Mouse (Mus musculus): ENCODE results near the gene Camk1. TPM values are rescaled to one million over a fixed set of nuclear protein-coding genes. Genes with fewer than 3 reads are reported as not detected.

Gene Camk1
- polyA plus RNA-seq, 1 experiment from 2014 or later = 94.8 TPM

DNA sequence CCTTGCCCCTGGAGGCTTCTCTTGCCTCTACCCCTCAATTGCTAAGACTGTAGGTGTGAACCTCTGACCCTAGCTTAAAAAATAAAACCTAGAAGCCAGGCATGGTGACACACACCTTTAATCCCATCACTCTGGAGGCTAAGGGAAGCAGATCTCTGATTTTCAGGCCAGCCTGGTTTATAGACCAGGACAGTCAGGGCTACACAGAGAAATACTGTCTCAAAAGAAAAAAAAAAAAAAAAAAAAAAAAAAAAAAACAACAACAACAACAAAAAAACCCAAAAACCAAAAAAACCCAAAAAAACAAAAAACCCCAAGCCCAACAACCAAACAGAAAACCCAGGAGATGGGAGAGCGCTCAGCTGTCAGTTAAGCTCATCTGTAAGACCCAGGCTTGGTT is 23.8 kb upstream of the Camk1 start:
- WGBS = 95% methylated on average over 1 of the region's 1 CpGs
- Histone ChIP-seq H3K4me2 (ENCODE audit: low read length) (no peak overlapping the region), H3K4me3 (ENCODE audit: low read depth, low read length) (no peak overlapping the region), H3K9me3 (ENCODE audit: control insufficient read depth, low read length) (no peaks in the 10 kb centered on the region), H3K27ac (ENCODE audit: low read depth) (no peak overlapping the region), H3K4me1 (replicated peaks; ENCODE audit: control insufficient read depth, insufficient read depth, low read length) (no peaks in the 10 kb centered on the region), H3K27me3 (replicated peaks; ENCODE audit: control insufficient read depth, insufficient read depth, low read length) (no peaks in the 10 kb centered on the region), H3K9ac (ENCODE audit: low read length) (no peak overlapping the region), H3K36me3 (ENCODE audit: control insufficient read depth, insufficient read depth, low read length) (peaks cover 60% of the 10 kb centered on the region)
- ATAC-seq (replicated peaks; ENCODE audit: low FRiP score, low TSS enrichment, low read depth) (no peak), DNase-seq (ENCODE audit: low spot score) (no peak)

DNA sequence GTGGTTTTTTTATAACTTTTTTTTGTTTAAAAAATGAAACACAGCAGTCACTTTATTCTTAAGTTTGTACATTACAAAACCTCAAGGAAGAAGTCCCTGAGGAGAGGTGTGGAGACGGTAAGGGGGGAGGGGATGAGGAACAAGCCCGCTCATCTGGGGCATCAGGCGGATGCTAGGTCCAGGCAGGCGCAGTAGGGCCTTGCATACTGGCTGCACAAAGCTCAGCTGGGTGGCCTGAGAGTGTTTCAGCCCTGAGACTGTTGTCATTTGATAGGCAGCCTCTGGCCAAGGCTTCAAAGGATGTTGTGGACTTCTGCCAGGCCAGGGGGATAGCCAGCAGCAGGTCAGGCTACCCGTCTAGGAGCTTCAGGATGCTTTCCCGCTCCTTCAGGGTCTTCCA is 22.9 kb upstream of the Camk1 start:
- Histone ChIP-seq H3K36me3 (ENCODE audit: control insufficient read depth, insufficient read depth, low read length) (peaks cover 51% of the 10 kb centered on the region), H3K27ac (ENCODE audit: low read depth) (no peak overlapping the region), H3K4me1 (replicated peaks; ENCODE audit: control insufficient read depth, insufficient read depth, low read length) (no peaks in the 10 kb centered on the region), H3K4me2 (ENCODE audit: low read length) (no peak overlapping the region), H3K4me3 (ENCODE audit: low read depth, low read length) (no peak overlapping the region), H3K9ac (ENCODE audit: low read length) (no peak overlapping the region), H3K27me3 (replicated peaks; ENCODE audit: control insufficient read depth, insufficient read depth, low read length) (no peaks in the 10 kb centered on the region), H3K9me3 (ENCODE audit: control insufficient read depth, low read length) (no peaks in the 10 kb centered on the region)
- DNase-seq (ENCODE audit: low spot score) (no peak), ATAC-seq (replicated peaks; ENCODE audit: low FRiP score, low TSS enrichment, low read depth) (no peak)
- 91% methylated on average over 6 of the region's 6 CpGs for WGBS

DNA sequence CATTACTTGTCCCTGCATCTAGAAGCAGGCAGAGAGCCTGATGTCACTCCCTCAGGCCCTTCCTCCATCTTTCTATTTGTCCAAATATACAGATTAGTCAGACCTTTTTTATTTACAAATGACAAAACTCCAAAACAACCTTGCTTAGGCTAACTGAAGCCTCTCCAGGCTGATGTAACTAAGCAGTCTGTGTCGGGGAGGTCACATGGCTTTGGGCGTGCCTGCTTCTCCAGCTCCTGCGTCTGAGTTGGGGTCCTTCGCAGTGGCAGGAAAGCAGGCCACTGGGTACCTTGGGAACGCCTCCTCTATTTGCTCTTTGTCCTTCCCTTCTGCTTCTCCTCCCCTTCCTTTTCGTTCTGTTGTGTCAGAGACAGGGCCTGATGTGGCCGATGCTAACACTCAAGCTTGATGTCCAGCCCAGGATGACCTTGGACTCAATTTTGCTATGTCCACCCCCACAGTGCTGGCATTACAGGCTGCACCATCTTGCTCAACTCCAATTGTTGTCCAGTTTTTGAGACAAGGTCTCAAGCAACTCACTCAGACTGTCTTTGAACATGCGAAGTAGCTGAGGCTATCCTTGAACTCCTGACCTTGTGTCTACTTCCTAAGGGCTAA is 20.8 kb upstream of the Camk1 start:
- Histone ChIP-seq H3K9me3 (ENCODE audit: control insufficient read depth, low read length) (no peaks in the 10 kb centered on the region), H3K4me3 (ENCODE audit: low read depth, low read length) (no peak overlapping the region), H3K4me1 (replicated peaks; ENCODE audit: control insufficient read depth, insufficient read depth, low read length) (no peaks in the 10 kb centered on the region), H3K27me3 (replicated peaks; ENCODE audit: control insufficient read depth, insufficient read depth, low read length) (no peaks in the 10 kb centered on the region), H3K36me3 (ENCODE audit: control insufficient read depth, insufficient read depth, low read length) (peaks cover 32% of the 10 kb centered on the region), H3K27ac (ENCODE audit: low read depth) (no peak overlapping the region), H3K4me2 (ENCODE audit: low read length) (no peak overlapping the region), H3K9ac (ENCODE audit: low read length) (no peak overlapping the region)
- 70% methylated on average over 8 of the region's 8 CpGs for WGBS
- no peak for DNase-seq (ENCODE audit: low spot score)
- no peak for ATAC-seq (replicated peaks; ENCODE audit: low FRiP score, low TSS enrichment, low read depth)

DNA sequence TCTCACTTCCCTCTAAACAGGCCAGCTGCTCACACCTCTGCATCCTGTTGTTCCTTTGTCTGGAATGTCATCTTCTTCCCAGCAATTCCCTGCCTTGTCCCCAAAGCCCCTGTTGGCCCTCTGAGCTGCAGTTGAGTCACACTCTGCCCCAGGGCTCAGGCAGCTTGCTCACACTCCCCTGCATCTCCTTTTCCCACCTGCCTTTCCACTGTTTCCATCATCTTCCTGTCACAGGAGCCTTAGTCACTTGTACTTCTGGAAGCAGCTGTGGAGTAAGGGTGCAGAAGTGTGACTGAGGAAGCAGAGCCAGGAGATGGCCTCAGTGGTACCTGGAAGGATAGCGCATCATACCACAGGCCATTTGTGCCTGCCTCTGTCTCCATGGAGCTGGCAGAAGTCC is 18.5 kb upstream of the Camk1 start:
- Histone ChIP-seq H3K4me1 (replicated peaks; ENCODE audit: control insufficient read depth, insufficient read depth, low read length) (no peaks in the 10 kb centered on the region), H3K36me3 (ENCODE audit: control insufficient read depth, insufficient read depth, low read length) (peaks cover 13% of the 10 kb centered on the region; the same call in 1 of the 2 replicates), H3K27me3 (replicated peaks; ENCODE audit: control insufficient read depth, insufficient read depth, low read length) (no peaks in the 10 kb centered on the region), H3K27ac (ENCODE audit: low read depth) (no peak overlapping the region), H3K4me2 (ENCODE audit: low read length) (no peak overlapping the region), H3K9ac (ENCODE audit: low read length) (no peak overlapping the region), H3K4me3 (ENCODE audit: low read depth, low read length) (no peak overlapping the region), H3K9me3 (ENCODE audit: control insufficient read depth, low read length) (no peaks in the 10 kb centered on the region)
- no peak for DNase-seq (ENCODE audit: low spot score)
- WGBS = 96% methylated on average over 1 of the region's 1 CpGs
- ATAC-seq (replicated peaks; ENCODE audit: low FRiP score, low TSS enrichment, low read depth) = no peak

GRCm38 (mm10) chr6:113361476-113361875 is 17.7 kb upstream of the Camk1 start:
- no peaks in the 10 kb centered on the region for H3K4me1 ChIP-seq (replicated peaks; ENCODE audit: control insufficient read depth, insufficient read depth, low read length)
- 77% methylated on average over 4 of the region's 4 CpGs for WGBS
- no peak for DNase-seq (ENCODE audit: low spot score)
- no peaks in the 10 kb centered on the region for H3K27me3 ChIP-seq (replicated peaks; ENCODE audit: control insufficient read depth, insufficient read depth, low read length)
- H3K9me3 ChIP-seq (ENCODE audit: control insufficient read depth, low read length) = no peaks in the 10 kb centered on the region
- no peak overlapping the region for H3K4me2 ChIP-seq (ENCODE audit: low read length)
- 0 out of 2 replicates have a peak, but pooled peaks cover 6% of the 10 kb centered on the region for H3K36me3 ChIP-seq (ENCODE audit: control insufficient read depth, insufficient read depth, low read length)
- no peak overlapping the region for H3K27ac ChIP-seq (ENCODE audit: low read depth)
- H3K4me3 ChIP-seq (ENCODE audit: low read depth, low read length) = no peak overlapping the region
- no peak for ATAC-seq (replicated peaks; ENCODE audit: low FRiP score, low TSS enrichment, low read depth)
- no peak overlapping the region for H3K9ac ChIP-seq (ENCODE audit: low read length)

- Histone ChIP-seq H3K27me3 (replicated peaks; ENCODE audit: control insufficient read depth, insufficient read depth, low read length) (no peaks in the 10 kb centered on the region), H3K27ac (ENCODE audit: low read depth) (no peak overlapping the region), H3K36me3 (ENCODE audit: control insufficient read depth, insufficient read depth, low read length) (no peaks in the 10 kb centered on the region), H3K4me1 (replicated peaks; ENCODE audit: control insufficient read depth, insufficient read depth, low read length) (peaks cover 5% of the 10 kb centered on the region; the same call in 1 of the 2 replicates), H3K4me2 (ENCODE audit: low read length) (no peak overlapping the region), H3K9ac (ENCODE audit: low read length) (no peak overlapping the region), H3K9me3 (ENCODE audit: control insufficient read depth, low read length) (no peaks in the 10 kb centered on the region), H3K4me3 (ENCODE audit: low read depth, low read length) (no peak overlapping the region)
- DNase-seq (ENCODE audit: low spot score) (no peak), ATAC-seq (replicated peaks; ENCODE audit: low FRiP score, low TSS enrichment, low read depth) (no peak)
- 67% methylated on average over 3 of the region's 3 CpGs for WGBS
Observed at GRCm38 (mm10) chr6:113353696-113354095, 9.9 kb upstream of the Camk1 start.

- peaks cover 5% of the 10 kb centered on the region; the same call in 1 of the 2 replicates for H3K4me1 ChIP-seq (replicated peaks; ENCODE audit: control insufficient read depth, insufficient read depth, low read length)
- H3K4me2 ChIP-seq (ENCODE audit: low read length) = no peak overlapping the region
- H3K9ac ChIP-seq (ENCODE audit: low read length) = no peak overlapping the region
- no peak for DNase-seq (ENCODE audit: low spot score)
- H3K27ac ChIP-seq (ENCODE audit: low read depth) = no peak overlapping the region
- no peak for ATAC-seq (replicated peaks; ENCODE audit: low FRiP score, low TSS enrichment, low read depth)
- WGBS = 70% methylated on average over 3 of the region's 3 CpGs
- H3K4me3 ChIP-seq (ENCODE audit: low read depth, low read length) = no peak overlapping the region
- no peaks in the 10 kb centered on the region for H3K27me3 ChIP-seq (replicated peaks; ENCODE audit: control insufficient read depth, insufficient read depth, low read length)
- H3K36me3 ChIP-seq (ENCODE audit: control insufficient read depth, insufficient read depth, low read length) = no peaks in the 10 kb centered on the region
- no peaks in the 10 kb centered on the region for H3K9me3 ChIP-seq (ENCODE audit: control insufficient read depth, low read length)
Observed at GRCm38 (mm10) chr6:113352820-113353219, 9.0 kb upstream of the Camk1 start.

DNA sequence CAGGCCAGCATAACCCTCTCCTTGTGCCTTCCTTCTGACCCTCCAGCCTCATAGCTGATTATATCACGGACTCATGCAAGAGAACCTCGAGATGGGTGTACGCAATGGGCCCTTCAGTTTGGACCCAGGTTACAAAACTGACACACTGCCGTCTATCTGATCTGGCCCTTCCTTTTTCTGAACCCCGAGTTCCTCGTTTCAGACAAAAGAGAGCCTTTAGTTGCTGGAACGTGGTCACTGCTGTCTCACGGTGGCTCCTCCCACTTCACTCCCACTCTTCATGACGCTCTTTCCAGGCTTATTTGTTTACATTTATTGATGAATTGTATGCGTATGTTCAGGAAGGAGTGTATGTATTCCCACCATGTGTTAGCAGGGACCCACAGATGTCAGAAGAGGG is 7.9 kb upstream of the Camk1 start:
- 52% methylated on average over 10 of the region's 10 CpGs for WGBS
- Histone ChIP-seq H3K9ac (ENCODE audit: low read length) (no peak overlapping the region), H3K27ac (ENCODE audit: low read depth) (no peak overlapping the region), H3K36me3 (ENCODE audit: control insufficient read depth, insufficient read depth, low read length) (no peaks in the 10 kb centered on the region), H3K4me3 (ENCODE audit: low read depth, low read length) (no peak overlapping the region), H3K4me1 (replicated peaks; ENCODE audit: control insufficient read depth, insufficient read depth, low read length) (peaks cover 5% of the 10 kb centered on the region; the same call in 1 of the 2 replicates), H3K27me3 (replicated peaks; ENCODE audit: control insufficient read depth, insufficient read depth, low read length) (no peaks in the 10 kb centered on the region), H3K9me3 (ENCODE audit: control insufficient read depth, low read length) (no peaks in the 10 kb centered on the region), H3K4me2 (ENCODE audit: low read length) (no peak overlapping the region)
- ATAC-seq (replicated peaks; ENCODE audit: low FRiP score, low TSS enrichment, low read depth) (no peak), DNase-seq (ENCODE audit: low spot score) (no peak)

- ATAC-seq (replicated peaks; ENCODE audit: low FRiP score, low TSS enrichment, low read depth) = no peak
- no peak for DNase-seq (ENCODE audit: low spot score)
- H3K27ac ChIP-seq (ENCODE audit: low read depth) = no peak overlapping the region
- H3K9me3 ChIP-seq (ENCODE audit: control insufficient read depth, low read length) = no peaks in the 10 kb centered on the region
- H3K36me3 ChIP-seq (ENCODE audit: control insufficient read depth, insufficient read depth, low read length) = no peaks in the 10 kb centered on the region
- H3K4me3 ChIP-seq (ENCODE audit: low read depth, low read length) = no peak overlapping the region
- no peaks in the 10 kb centered on the region for H3K27me3 ChIP-seq (replicated peaks; ENCODE audit: control insufficient read depth, insufficient read depth, low read length)
- H3K4me2 ChIP-seq (ENCODE audit: low read length) = no peak overlapping the region
- WGBS = 70% methylated on average over 1 of the region's 1 CpGs
- H3K9ac ChIP-seq (ENCODE audit: low read length) = no peak overlapping the region
- peaks cover 5% of the 10 kb centered on the region; the same call in 1 of the 2 replicates for H3K4me1 ChIP-seq (replicated peaks; ENCODE audit: control insufficient read depth, insufficient read depth, low read length)
Observed at GRCm38 (mm10) chr6:113351161-113351560, 7.4 kb upstream of the Camk1 start.

Measured in intestine, embryonic 14.5 days (tissue).